Mouse (Mus musculus) lung, adult 2 months (tissue): ENCODE measurements around the gene Vps8.

Source experiments
- CTCF ChIP-seq: fragments of 200-500 bp; IDR thresholded peaks from 2 replicates; pipeline ENCODE4 v1.5.1; 2011; ENCODE audit warnings: mild to moderate bottlenecking, low read length, control low read depth; ENCODE audit not compliant: insufficient read depth
- POLR2A ChIP-seq: fragments of 200-500 bp; IDR thresholded peaks from 2 replicates; pipeline ENCODE4 v1.6.1; 2011; ENCODE audit warnings: low read depth, mild to moderate bottlenecking, control low read depth, low read length, borderline replicate concordance; ENCODE audit errors: extremely low read depth

- TF ChIP-seq POLR2A: no peak
- TF ChIP-seq CTCF: no peak
Measured at GRCm38 (mm10) chr16:21562625-21563300, 139.8 kb downstream of the Vps8 start.
